Mouse (Mus musculus) gastrocnemius, adult 2 months (tissue): ENCODE measurements around the gene Hoxd13. TPM values are rescaled to one million over a fixed set of nuclear protein-coding genes. Genes with fewer than 3 reads are reported as not detected.

Source experiments
- DNase-seq: peaks from one replicate; pipeline ENCODE4 v3.0.0; 2022
- H3K27ac ChIP-seq: fragments of 200-600 bp; 2 replicates; pipeline ENCODE4 v1.8.1; 2022; ENCODE audit warnings: mild to moderate bottlenecking
- H3K4me3 ChIP-seq: fragments of 200-600 bp; 2 replicates; pipeline ENCODE4 v1.8.1; 2022; ENCODE audit warnings: mild to moderate bottlenecking, moderate library complexity
- CTCF ChIP-seq: fragments of 200-600 bp; IDR thresholded peaks from 2 replicates; pipeline ENCODE4 v1.8.1; 2022; ENCODE audit warnings: antibody characterized with exemption, mild to moderate bottlenecking, moderate library complexity
- intact Hi-C: fragments of 180-260 bp; cut with DNase I; formaldehyde crosslinking; loops from one replicate; pipeline ENCODE4 v1.15.1; 2025
- total RNA-seq, 2 experiments: library from RNA; stranded (reverse); gene quantifications; 2 replicates each; pipeline ENCODE4 v1.2.3; 2021

Gene Hoxd13
- total RNA-seq, 2 experiments from 2014 or later = not detected

DNA sequence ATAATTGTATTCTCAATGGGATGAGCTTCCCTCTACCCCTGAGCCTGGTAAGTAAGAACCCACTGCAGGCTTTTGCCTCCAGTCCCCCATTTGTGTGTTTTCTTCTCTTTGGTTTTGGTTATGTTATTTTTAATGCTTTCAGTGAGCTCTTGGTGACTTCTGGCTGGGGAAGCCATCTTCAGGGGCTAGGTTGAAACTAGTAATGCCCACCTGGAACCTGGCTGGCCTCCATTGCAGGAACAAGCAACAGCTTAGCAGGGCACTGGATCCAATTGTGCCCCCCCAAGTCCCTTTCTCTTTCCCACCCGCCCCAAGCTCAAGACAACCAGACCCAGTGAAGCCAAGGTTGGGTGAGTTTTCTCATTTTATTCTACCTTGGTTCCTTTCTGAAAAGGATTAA, 27.3 kb downstream of the Hoxd13 start:
- no peak for DNase-seq
- TF ChIP-seq CTCF = no peak
- no peak overlapping the region for H3K4me3 ChIP-seq
- intact Hi-C loops = no loop called here
- no peak overlapping the region for H3K27ac ChIP-seq

DNA sequence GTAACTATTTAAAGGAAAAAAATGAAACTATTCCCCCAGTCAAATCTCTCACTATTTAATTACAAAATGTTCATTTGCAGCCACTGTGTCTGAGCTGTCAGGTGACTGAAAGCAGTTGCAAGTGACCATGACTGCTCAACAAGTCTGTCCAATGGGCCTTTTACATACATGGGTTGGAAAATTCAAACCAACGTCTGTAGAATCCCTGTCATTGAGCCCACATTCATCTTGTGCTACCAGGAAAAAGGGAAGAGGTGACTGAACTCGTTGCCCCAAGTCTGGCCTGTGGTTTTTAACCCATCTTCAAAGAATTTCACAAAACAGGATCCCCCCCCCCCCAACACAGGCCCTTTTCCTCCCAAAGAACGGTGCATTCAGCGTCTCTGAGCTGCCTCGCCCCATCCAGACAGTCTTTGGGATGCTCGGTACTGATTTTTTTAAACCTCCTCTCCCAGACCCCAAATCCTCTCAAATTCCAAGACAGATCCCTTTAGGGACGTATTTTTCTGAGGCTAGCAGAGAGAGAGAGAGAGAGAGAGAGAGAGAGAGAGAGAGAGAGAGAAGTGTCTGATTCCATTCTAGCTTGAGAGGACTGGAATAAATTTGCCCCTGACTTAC, 27.8 kb downstream of the Hoxd13 start:
- no peak for DNase-seq
- H3K4me3 ChIP-seq = no peak overlapping the region
- H3K27ac ChIP-seq = no peak overlapping the region
- intact Hi-C loops = no loop called here
- no peak for TF ChIP-seq CTCF

DNA sequence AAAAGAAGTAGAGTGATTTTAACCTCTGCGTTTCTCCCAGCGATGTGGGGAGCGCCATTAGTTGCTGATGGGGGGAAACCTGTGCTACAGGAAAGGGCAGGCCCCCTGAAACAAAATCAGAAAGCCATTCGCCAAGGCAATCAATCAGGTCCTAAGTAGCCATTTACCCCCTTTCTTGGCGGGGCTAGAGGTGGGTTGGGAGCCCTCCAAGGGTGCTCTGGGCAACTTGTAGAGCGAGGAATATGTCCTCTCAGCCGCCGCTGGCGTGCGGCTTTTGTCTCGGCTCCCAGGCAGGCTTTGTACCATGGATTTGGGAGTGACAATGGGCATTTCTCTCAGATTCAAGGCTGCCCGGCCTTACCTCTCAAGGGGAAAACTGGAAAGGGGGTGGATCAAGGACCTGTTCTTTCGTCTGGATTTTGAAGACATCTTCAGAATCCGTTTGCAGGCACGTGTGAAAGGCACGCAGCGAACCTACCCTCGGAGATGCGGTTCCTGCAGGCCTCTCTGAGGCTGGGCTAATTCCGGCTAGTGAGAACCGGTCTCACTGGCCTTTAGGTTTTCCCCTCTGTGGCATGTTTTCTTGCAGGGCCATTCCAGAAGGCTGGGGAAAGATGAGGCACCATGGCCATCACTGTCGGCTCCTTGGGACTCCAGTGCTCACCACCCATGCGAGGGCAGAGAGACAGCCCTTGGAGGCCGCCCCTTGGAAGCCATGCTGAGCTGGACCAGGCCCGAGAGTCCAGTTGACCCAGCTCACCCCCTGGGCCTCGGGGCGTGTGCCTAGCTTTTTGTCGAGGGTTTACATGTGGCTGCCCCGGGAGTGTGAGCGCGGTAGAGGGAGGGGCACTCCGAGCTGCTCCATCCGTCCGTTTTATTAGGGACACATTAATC, 28.6 kb downstream of the Hoxd13 start:
- no peak for DNase-seq
- H3K4me3 ChIP-seq = peak overlapping the region; percentile 93
- intact Hi-C loops = no loop called here
- no peak for TF ChIP-seq CTCF
- H3K27ac ChIP-seq = peak overlapping the region; percentile 98

DNA sequence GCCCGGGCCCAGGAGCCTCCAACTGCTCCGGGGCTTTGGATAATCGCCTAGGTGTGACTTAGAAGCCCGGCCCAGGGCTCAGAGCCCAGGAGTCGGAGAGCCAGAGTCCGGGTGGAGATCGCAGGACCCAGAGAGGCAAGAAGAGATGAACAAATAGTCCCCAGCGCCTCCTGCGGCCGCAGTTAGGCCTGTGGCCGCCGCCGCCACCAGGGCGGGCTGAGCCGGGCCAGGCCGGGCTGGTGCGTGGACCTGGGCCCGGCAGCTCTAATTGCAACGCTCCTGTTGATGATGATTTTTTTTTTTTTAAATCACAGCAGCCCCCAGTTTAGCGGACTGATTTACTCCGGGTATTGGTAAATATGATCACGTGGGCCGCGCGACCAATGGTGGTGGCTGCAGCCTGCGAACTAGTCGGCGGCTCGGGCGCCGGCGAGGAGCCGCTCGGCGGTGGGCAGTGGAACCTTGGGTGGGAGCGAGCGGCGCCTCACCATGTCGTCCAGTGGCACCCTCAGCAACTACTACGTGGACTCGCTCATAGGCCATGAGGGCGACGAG, 29.5 kb downstream of the Hoxd13 start, which contains the start of gene Hoxd9:
Gene Hoxd9, plus strand, starts transcription at position 161 of the 555 bp plus-strand sequence.
- Histone ChIP-seq H3K4me3 (peak within 1 kb of the TSS; percentile 93), H3K27ac (peak within 1 kb of the TSS; percentile 98)
- DNase-seq = peak; percentile 90
- intact Hi-C loops = no loop called here
- peak; percentile 54 for TF ChIP-seq CTCF

DNA sequence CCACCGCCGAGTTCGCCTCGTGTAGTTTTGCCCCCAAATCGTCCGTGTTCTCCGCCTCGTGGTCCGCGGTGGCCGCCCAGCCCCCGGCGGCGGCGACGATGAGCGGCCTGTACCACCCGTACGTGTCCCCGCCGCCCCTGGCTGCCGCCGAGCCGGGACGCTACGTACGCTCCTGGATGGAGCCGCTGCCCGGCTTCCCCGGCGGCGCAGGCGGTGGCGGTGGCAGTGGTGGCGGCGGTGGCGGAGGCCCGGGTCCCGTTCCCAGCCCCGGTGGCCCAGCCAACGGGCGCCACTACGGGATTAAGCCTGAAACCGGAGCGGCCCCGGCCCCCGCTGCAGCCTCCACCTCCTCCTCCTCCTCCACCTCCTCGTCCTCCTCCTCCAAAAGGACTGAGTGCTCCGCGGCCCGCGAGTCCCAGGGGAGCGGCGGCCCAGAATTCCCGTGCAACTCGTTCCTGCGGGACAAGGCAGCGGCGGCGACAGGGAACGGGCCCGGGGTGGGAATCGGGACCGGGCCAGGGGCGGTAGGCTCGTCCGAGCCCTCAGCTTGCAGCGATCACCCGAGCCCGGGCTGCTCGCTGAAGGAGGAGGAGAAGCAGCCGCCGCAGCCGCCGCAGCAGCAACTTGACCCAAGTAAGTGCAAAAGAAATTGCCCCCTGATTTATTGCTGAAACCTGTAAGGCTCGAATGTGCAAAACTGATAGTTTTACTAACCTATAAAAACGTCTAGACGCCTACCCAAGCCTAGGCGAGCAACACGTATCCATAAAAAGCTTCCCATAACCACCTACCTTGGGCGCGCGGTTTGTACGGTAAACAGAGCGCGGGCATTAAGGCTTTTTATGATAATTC, 30.3 kb downstream of the Hoxd13 start:
- Histone ChIP-seq H3K27ac (peak overlapping the region; percentile 98), H3K4me3 (peak overlapping the region; percentile 93)
- TF ChIP-seq CTCF = no peak
- intact Hi-C loops = no loop called here
- peak; percentile 82 for DNase-seq

DNA sequence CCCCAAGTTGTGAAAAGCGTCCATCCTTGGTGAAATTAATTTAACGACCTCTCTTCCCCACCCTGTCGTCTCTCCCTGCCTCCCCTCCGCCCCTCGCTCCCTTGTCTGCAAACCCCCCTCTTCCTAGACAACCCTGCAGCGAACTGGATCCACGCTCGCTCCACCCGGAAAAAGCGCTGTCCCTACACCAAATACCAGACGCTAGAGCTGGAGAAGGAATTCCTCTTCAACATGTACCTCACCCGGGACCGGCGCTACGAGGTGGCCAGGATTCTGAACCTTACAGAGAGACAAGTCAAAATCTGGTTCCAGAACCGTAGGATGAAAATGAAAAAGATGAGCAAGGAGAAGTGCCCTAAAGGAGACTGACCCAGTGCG, 30.9 kb downstream of the Hoxd13 start:
- intact Hi-C loops = no loop called here

DNA sequence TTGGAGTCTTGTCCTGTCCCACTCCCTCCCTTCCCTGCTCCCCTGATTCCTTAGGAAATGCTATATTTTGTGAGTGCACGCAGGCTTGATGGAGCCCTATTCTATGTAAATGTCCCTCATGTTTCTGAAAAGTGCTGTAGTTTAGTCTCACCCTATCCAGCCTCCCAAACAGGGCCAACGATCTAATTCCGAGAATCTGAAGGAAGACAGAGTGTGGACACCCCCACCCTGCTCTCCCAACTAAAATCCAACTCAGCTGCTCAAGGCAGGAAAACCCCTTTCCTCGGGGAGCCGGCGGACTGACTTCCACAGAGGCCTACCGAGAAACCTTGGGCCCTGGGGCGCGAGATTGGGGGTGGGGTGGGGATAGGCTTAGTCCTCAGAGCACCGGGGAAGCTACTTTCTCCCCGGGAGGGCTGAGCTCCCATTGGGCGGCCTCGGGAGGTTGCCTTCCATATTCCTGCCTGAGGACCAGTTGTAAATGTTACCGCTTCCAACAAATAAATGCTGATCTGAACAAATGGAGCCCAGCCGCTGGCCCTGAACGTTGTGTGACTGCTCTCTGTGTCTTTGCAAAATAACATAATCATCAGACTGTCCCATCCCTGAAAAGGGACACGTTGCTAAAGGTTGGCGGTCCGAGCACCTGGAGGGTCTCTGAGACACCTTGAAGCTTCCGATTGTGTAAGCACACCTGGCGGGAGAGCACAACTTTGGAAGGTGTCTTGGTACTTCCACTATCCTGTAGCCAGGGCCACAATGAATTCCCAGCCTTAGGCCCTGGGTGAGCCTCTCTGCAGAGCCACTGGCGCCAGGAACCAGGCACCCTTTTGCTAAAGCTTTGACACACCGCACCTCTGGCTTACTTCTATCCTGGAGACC, 31.8 kb downstream of the Hoxd13 start:
- Histone ChIP-seq H3K27ac (no peak overlapping the region), H3K4me3 (peak overlapping the region; percentile 93; the same call in 1 of the 2 replicates)
- no peak for TF ChIP-seq CTCF
- intact Hi-C loops = loop anchor here (5.0 kb wide), 4 partner anchors 262 to 892 kb away; no protein-coding TSS in a partner anchor
- DNase-seq = no peak

More for the DNA sequence above, 30.9 kb downstream of the Hoxd13 start:
- peak overlapping the region; percentile 93 for H3K4me3 ChIP-seq
- no peak for TF ChIP-seq CTCF
- peak overlapping the region; percentile 98 for H3K27ac ChIP-seq
- peak; percentile 31 for DNase-seq

DNA sequence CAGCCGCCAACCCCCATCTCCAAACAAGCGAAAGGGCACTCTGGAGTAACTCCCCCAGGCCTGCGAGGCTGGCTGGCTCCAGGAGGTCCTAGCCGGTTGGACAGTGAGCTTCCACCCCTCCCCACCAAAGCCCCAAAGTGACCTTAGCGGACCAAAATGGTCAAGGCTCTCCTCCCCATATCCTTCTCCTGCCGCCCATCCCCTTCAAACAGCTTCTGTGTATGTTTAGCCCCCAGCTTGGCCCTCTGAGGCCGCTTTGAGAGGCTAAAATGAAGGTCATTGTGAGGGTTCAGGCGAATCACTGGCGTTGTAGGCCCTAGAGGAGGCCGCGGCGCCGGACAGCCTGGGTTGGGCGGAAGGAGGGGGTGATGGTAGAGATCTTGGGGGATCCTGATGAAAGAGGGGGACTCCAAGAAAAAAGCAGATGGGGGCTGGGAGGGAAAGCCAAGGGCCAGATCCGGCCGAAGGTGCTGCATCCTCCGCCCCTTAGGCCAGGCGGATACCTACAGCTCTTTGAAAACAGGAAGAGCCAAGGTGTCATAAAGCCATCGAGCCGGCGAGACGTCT, 32.5 kb downstream of the Hoxd13 start:
- Histone ChIP-seq H3K4me3 (no peak overlapping the region), H3K27ac (no peak overlapping the region)
- intact Hi-C loops = loop anchor here (5.0 kb wide), 4 partner anchors 262 to 892 kb away; no protein-coding TSS in a partner anchor

DNA sequence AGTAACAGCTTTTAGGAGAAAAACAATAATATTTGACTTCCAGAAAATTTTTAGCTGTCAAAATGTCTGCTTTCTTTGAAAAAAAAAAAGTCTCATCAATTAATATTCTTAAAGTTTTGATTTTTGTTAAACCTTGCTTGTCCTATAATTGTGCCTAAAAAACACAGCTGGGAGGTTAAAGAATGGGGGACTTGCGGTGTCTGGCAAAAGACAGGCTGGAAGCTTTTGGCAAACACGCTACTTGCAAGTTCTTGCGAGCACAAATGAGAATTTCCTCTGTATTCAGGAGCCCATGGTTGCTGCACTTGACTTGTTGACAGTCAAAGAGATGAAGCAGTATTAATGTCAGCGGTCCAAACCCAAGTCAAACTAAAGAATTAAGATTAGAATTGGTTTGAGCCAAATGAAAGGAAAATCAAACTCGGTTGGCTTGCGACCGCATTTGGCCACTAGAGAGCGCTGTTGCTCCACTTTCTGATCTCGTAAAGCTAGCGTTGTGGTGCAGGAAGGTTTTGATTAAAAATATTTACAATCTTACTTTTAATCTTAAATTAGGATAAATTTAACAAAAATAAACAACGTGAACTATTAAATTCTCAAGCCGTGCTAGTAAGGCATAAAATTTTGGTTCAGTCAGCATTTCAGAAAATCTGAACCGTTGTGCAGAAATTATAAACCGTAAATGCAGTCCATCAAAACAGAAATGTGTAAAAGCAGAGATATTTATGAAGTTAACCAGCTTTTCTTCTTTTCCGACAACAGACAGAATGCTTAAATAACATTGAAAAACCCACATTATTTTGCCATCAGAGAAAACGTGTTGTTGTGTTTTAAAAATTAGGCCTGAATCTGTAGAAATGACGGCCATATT, 34.1 kb downstream of the Hoxd13 start:
- Histone ChIP-seq H3K27ac (no peak overlapping the region), H3K4me3 (peak overlapping the region; percentile 42; the same call in 1 of the 2 replicates)
- intact Hi-C loops = loop anchor here (1.0 to 5.0 kb wide), 6 partner anchors 260 to 890 kb away; no protein-coding TSS in a partner anchor
- peak; percentile 77 for DNase-seq
- peak; percentile 96 for TF ChIP-seq CTCF

More for the DNA sequence above, 32.5 kb downstream of the Hoxd13 start:
- TF ChIP-seq CTCF = no peak
- no peak for DNase-seq

DNA sequence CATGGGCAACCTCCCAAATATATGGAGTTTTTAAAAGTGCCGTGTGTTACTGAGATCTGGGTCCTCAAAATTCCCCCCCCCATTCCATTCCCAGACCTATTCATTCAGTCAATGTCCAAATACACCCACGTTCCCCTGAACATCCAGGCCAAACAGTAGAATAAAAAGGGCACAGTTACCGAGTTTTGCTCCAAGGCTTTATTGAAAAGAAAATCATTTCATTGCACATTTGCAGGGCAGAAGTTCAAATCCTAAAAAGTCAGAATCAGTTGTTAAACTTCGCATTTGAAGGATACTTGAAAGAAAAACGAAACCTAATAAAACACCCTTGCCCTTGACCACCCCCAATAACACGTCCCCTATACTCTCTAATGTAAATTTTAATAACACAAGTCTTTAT, 34.7 kb downstream of the Hoxd13 start:
- no peak for DNase-seq
- no peak overlapping the region for H3K4me3 ChIP-seq
- intact Hi-C loops = loop anchor here (1.0 to 5.0 kb wide), 6 partner anchors 259 to 889 kb away; no protein-coding TSS in a partner anchor
- no peak for TF ChIP-seq CTCF
- H3K27ac ChIP-seq = no peak overlapping the region
